Mouse (Mus musculus): ENCODE results near the gene Cyb561.

DNA sequence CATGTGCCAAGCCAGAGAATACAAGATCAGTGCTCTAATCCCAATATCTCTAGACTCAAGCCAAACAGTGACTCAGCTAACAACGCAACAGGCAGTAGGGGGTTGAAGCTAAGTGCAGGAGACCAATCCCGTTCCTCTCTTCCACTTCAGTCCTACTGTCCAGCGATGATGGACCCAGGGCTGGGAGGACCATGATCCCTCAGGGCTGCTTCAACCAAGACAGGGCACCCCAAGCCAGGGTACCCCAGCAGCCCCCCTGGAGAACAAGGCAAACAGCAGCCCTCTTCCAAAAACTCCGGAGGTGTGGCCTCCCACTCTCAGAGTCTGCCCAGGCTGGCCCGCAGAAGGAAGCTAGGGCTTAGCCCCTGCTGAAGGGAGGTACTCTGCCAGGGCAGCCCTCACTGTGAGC lies 18.8 kb downstream of the Cyb561 start:
- TF ChIP-seq GATA1 (IDR thresholded peaks at IDR 0.05; ENCODE audit: low read length) (no peak), TAL1 (IDR thresholded peaks at IDR 0.05; ENCODE audit: low read length) (no peak)
